Mouse (Mus musculus) embryonic facial prominence, embryonic 12.5 days (tissue): ENCODE results near the gene Sptb. TPM values are rescaled to one million over a fixed set of nuclear protein-coding genes. Genes with fewer than 3 reads are reported as not detected.

Experiments
- ATAC-seq: fragments of 200-750 bp; cut with Nextera tagmentation; 2 replicates; pipeline ENCODE4 v1.8.0; 2017; ENCODE audit not compliant: insufficient number of reproducible peaks, insufficient read depth, low FRiP score, low TSS enrichment
- H3K27ac ChIP-seq: fragments of 300-500 bp; sonication (generic); 2 replicates; pipeline ENCODE4 v1.5.1; 2016; ENCODE audit warnings: mild to moderate bottlenecking
- H3K27me3 ChIP-seq: fragments of 300-500 bp; sonication (generic); 2 replicates; pipeline ENCODE4 v1.6.1; 2016; ENCODE audit warnings: mild to moderate bottlenecking, moderate library complexity
- H3K36me3 ChIP-seq: fragments of 300-500 bp; sonication (generic); 2 replicates; pipeline ENCODE4 v1.6.1; 2016; ENCODE audit warnings: mild to moderate bottlenecking
- H3K4me1 ChIP-seq: fragments of 300-500 bp; sonication (generic); 2 replicates; pipeline ENCODE4 v1.6.1; 2016
- H3K4me2 ChIP-seq: fragments of 300-500 bp; sonication (generic); replicated peaks from 2 replicates; pipeline ENCODE4 v1.6.1; 2016; ENCODE audit warnings: mild to moderate bottlenecking, moderate library complexity
- H3K4me3 ChIP-seq: fragments of 300-500 bp; sonication (generic); 2 replicates; pipeline ENCODE4 v1.5.1; 2016; ENCODE audit warnings: mild to moderate bottlenecking
- H3K9ac ChIP-seq: fragments of 300-500 bp; sonication (generic); 2 replicates; pipeline ENCODE4 v1.6.1; 2016; ENCODE audit warnings: mild to moderate bottlenecking, moderate library complexity
- H3K9me3 ChIP-seq: fragments of 300-500 bp; sonication (generic); 2 replicates; pipeline ENCODE4 v1.6.1; 2016; ENCODE audit warnings: mild to moderate bottlenecking, moderate library complexity
- WGBS: fragments of 180-500 bp; shearing (Covaris S2); methylation state at CpG from one replicate; pipeline ENCODE4 v1.1.7; 2016; 5-methylcytosine and 5-hydroxymethylcytosine counted together
- polyA plus RNA-seq: library from polyadenylated mRNA; unstranded; fragments of >200 nt; fragmentation: Nextera tagmentation; extraction: Ambion mirVana; gene quantifications from 2 replicates; pipeline ENCODE4 v1.2.1, GENCODE M21; 2016

Sptb gene
- polyA plus RNA-seq, 1 experiment from 2014 or later: 1.8 TPM

- 22% methylated on average over 6 of the region's 6 CpGs for WGBS
- Histone ChIP-seq H3K4me2 (no peak overlapping the region), H3K4me1 (peaks cover 7% of the 10 kb centered on the region), H3K9me3 (no peaks in the 10 kb centered on the region), H3K36me3 (no peaks in the 10 kb centered on the region), H3K4me3 (no peak overlapping the region), H3K27ac (no peak overlapping the region), H3K27me3 (no peaks in the 10 kb centered on the region), H3K9ac (no peak overlapping the region)
- no peak for ATAC-seq
Measured at GRCm38 (mm10) chr12:76582841-76583240, 127.5 kb downstream of the Sptb start.

GRCm38 (mm10) chr12:76582139-76582538 is 128.2 kb downstream of the Sptb start:
- 79% methylated on average over 3 of the region's 3 CpGs for WGBS
- ATAC-seq: no peak
- no peak overlapping the region for H3K4me3 ChIP-seq

GRCm38 (mm10) chr12:76579806-76580205 is 130.5 kb downstream of the Sptb start:
- H3K4me1 ChIP-seq: peaks cover 7% of the 10 kb centered on the region
- no peak overlapping the region for H3K9ac ChIP-seq
- peaks cover 12% of the 10 kb centered on the region; the same call in 1 of the 2 replicates for H3K36me3 ChIP-seq
- no peak for ATAC-seq
- H3K4me3 ChIP-seq: no peak overlapping the region
- no peak overlapping the region for H3K4me2 ChIP-seq
- no peak overlapping the region for H3K27ac ChIP-seq
- 85% methylated on average over 1 of the region's 1 CpGs for WGBS
- no peaks in the 10 kb centered on the region for H3K9me3 ChIP-seq
- no peaks in the 10 kb centered on the region for H3K27me3 ChIP-seq

More at GRCm38 (mm10) chr12:76582139-76582538, 128.2 kb downstream of the Sptb start:
- H3K4me2 ChIP-seq: no peak overlapping the region
- no peak overlapping the region for H3K27ac ChIP-seq
- no peaks in the 10 kb centered on the region for H3K9me3 ChIP-seq
- no peaks in the 10 kb centered on the region for H3K36me3 ChIP-seq
- no peak overlapping the region for H3K9ac ChIP-seq
- H3K4me1 ChIP-seq: peaks cover 7% of the 10 kb centered on the region
- no peaks in the 10 kb centered on the region for H3K27me3 ChIP-seq

- H3K4me1 ChIP-seq: peaks cover 7% of the 10 kb centered on the region
- no peak overlapping the region for H3K4me2 ChIP-seq
- 92% methylated on average over 2 of the region's 2 CpGs for WGBS
- H3K4me3 ChIP-seq: no peak overlapping the region
- H3K9me3 ChIP-seq: no peaks in the 10 kb centered on the region
- peaks cover 12% of the 10 kb centered on the region; the same call in 1 of the 2 replicates for H3K36me3 ChIP-seq
- no peak for ATAC-seq
- no peak overlapping the region for H3K27ac ChIP-seq
- H3K9ac ChIP-seq: no peak overlapping the region
- H3K27me3 ChIP-seq: no peaks in the 10 kb centered on the region
Measured at GRCm38 (mm10) chr12:76578465-76578864, 131.9 kb downstream of the Sptb start.

DNA sequence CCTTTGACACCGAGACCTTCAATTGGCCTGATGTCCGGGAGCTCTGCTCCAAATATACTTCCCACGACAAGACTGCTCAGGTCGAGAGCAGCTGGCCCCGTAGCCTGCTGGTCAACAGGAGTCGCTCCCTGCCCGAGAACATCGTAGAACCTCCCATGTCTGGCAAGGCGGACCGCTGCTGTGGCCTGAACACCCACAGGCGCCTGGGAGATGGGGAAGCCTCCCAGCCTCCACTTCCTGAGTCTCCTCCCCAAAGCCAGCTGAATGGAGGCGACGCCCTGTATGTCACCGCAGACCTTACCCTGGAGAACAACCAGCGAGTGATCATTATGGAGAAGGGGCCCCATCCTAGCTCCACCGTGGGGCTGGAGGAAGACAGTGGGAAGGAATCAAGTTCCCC is 132.5 kb downstream of the Sptb start:
- H3K27ac ChIP-seq: no peak overlapping the region
- 93% methylated on average over 16 of the region's 16 CpGs for WGBS
- peaks cover 12% of the 10 kb centered on the region; the same call in 1 of the 2 replicates for H3K36me3 ChIP-seq
- H3K4me3 ChIP-seq: no peak overlapping the region
- ATAC-seq: no peak
- no peaks in the 10 kb centered on the region for H3K9me3 ChIP-seq
- H3K4me2 ChIP-seq: no peak overlapping the region
- H3K9ac ChIP-seq: no peak overlapping the region
- no peaks in the 10 kb centered on the region for H3K27me3 ChIP-seq
- H3K4me1 ChIP-seq: peaks cover 3% of the 10 kb centered on the region

DNA sequence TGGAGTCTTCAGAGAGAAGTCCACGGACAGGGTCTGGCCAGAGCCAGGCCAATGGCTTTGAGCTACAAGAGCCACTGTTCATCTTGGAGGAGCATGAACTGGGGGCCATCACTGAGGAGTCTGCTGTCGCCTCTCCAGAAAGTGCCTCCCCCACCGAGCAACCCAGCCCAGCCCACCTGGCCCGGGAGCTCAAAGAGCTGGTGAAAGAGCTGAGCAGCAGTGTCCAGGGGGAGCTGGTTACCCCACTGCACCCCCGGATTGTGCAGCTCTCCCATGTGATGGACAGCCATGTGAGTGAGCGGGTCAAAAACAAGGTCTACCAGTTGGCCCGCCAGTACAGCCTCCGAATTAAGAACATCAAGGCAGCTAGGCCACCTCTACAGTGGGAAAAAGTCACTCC is 133.5 kb downstream of the Sptb start:
- H3K9me3 ChIP-seq: no peaks in the 10 kb centered on the region
- no peak overlapping the region for H3K27ac ChIP-seq
- H3K9ac ChIP-seq: no peak overlapping the region
- no peak for ATAC-seq
- no peaks in the 10 kb centered on the region for H3K27me3 ChIP-seq
- H3K4me2 ChIP-seq: no peak overlapping the region
- peaks cover 12% of the 10 kb centered on the region; the same call in 1 of the 2 replicates for H3K36me3 ChIP-seq
- 94% methylated on average over 8 of the region's 8 CpGs for WGBS
- no peaks in the 10 kb centered on the region for H3K4me1 ChIP-seq
- H3K4me3 ChIP-seq: no peak overlapping the region

GRCm38 (mm10) chr12:76576061-76576460 is 134.3 kb downstream of the Sptb start:
- no peak overlapping the region for H3K4me3 ChIP-seq
- H3K4me2 ChIP-seq: no peak overlapping the region
- no peak overlapping the region for H3K27ac ChIP-seq
- H3K27me3 ChIP-seq: no peaks in the 10 kb centered on the region
- H3K36me3 ChIP-seq: peaks cover 12% of the 10 kb centered on the region; the same call in 1 of the 2 replicates
- 86% methylated on average over 9 of the region's 9 CpGs for WGBS
- H3K9me3 ChIP-seq: no peaks in the 10 kb centered on the region
- H3K9ac ChIP-seq: no peak overlapping the region
- no peaks in the 10 kb centered on the region for H3K4me1 ChIP-seq
- ATAC-seq: no peak

- H3K27ac ChIP-seq: no peak overlapping the region
- no peaks in the 10 kb centered on the region for H3K27me3 ChIP-seq
- no peak for ATAC-seq
- H3K9ac ChIP-seq: no peak overlapping the region
- no peak overlapping the region for H3K4me3 ChIP-seq
- 90% methylated on average over 6 of the region's 6 CpGs for WGBS
- H3K36me3 ChIP-seq: peaks cover 12% of the 10 kb centered on the region; the same call in 1 of the 2 replicates
- peaks cover 6% of the 10 kb centered on the region; the same call in 1 of the 2 replicates for H3K4me1 ChIP-seq
- H3K4me2 ChIP-seq: no peak overlapping the region
- no peaks in the 10 kb centered on the region for H3K9me3 ChIP-seq
Measured at GRCm38 (mm10) chr12:76574815-76575214, 135.5 kb downstream of the Sptb start.

- WGBS: 90% methylated on average over 6 of the region's 6 CpGs
- no peak overlapping the region for H3K4me3 ChIP-seq
- no peak overlapping the region for H3K9ac ChIP-seq
- no peaks in the 10 kb centered on the region for H3K9me3 ChIP-seq
- H3K4me1 ChIP-seq: peaks cover 6% of the 10 kb centered on the region; the same call in 1 of the 2 replicates
- no peak overlapping the region for H3K27ac ChIP-seq
- ATAC-seq: no peak
- H3K36me3 ChIP-seq: peaks cover 12% of the 10 kb centered on the region; the same call in 1 of the 2 replicates
- H3K4me2 ChIP-seq: no peak overlapping the region
- H3K27me3 ChIP-seq: no peaks in the 10 kb centered on the region
Measured at GRCm38 (mm10) chr12:76573381-76573780, 137.0 kb downstream of the Sptb start.

DNA sequence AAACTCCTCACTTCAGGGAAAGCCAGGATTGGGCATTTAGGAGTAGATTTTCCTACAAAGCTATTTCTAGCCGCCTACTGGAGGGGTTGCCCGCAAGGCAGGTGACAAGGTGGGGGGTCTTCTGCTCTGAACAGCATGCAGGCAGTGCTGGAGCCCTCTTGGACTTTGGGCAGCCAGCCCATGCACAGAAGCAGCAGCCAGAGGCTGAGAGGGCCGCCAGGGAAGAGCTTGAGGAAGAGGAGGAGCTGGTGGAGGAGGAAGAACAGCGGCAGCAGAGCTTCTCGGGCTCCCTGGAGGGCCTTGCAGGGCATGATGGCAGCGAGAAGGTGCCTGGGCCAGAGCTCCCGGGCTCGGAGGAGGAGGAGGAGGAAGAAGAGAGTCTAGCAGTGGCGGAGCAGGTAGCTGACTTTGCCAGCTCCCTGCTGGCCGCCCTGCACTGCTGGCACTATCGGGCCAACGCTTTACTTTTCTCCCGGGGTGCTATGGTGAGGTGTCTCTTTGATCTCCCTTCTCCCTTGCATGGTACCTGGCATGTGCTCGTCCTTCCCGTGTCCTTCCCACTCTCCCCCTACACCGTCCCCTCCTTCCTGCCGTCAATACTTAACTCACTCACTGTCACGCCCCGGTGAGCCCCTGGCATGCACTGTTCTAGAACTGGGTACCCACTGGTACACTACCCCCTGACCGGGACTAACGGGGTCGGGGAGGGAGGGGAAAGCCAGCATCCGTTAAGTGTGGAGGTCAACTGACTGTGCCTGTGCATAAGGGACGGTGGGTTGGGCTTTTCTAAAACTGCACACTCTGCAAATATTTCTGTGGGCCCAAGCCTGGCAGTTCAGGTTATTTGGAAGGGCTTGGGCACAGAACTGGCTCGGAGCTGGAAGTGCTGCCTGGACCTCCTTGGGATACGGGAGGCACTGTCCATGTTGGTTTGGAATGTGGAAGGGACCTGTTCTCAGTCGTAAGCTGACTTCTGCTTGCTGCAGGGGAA is 137.8 kb downstream of the Sptb start:
- H3K27ac ChIP-seq: no peak overlapping the region

GRCm38 (mm10) chr12:76571266-76571665 is 139.1 kb downstream of the Sptb start:
- Histone ChIP-seq H3K9me3 (peaks cover 4% of the 10 kb centered on the region; the same call in 1 of the 2 replicates), H3K4me1 (peaks cover 6% of the 10 kb centered on the region; the same call in 1 of the 2 replicates), H3K27me3 (no peaks in the 10 kb centered on the region), H3K9ac (no peak overlapping the region), H3K4me2 (no peak overlapping the region), H3K27ac (no peak overlapping the region), H3K4me3 (no peak overlapping the region), H3K36me3 (0 out of 2 replicates have a peak, but pooled peaks cover 5% of the 10 kb centered on the region)
- WGBS: 76% methylated on average over 10 of the region's 10 CpGs
- ATAC-seq: no peak

More for the DNA sequence above, 137.8 kb downstream of the Sptb start:
- H3K27me3 ChIP-seq: no peaks in the 10 kb centered on the region
- WGBS: 65% methylated on average over 27 of the region's 27 CpGs
- H3K4me3 ChIP-seq: no peak overlapping the region
- H3K4me1 ChIP-seq: peaks cover 6% of the 10 kb centered on the region; the same call in 1 of the 2 replicates
- no peak overlapping the region for H3K4me2 ChIP-seq
- peaks cover under 1% of the 10 kb centered on the region; the same call in 1 of the 2 replicates for H3K9me3 ChIP-seq
- no peak overlapping the region for H3K9ac ChIP-seq
- H3K36me3 ChIP-seq: peaks cover 12% of the 10 kb centered on the region; the same call in 1 of the 2 replicates
- no peak for ATAC-seq
